Mouse (Mus musculus): ENCODE measurements around the gene Dpp10. TPM values are rescaled to one million over a fixed set of nuclear protein-coding genes. Genes with fewer than 3 reads are reported as not detected.

Gene Dpp10
- polyA plus RNA-seq, 2 experiments, result 0.36 to 0.43 TPM

GRCm38 (mm10) chr1:123656607-123657006 lies 388.8 kb downstream of the Dpp10 start:
- Histone ChIP-seq H3K9me3 (ENCODE audit: control insufficient read depth, low read length) (no peaks in the 10 kb centered on the region), H3K27me3 (ENCODE audit: control insufficient read depth, insufficient read depth, low read length) (no peaks in the 10 kb centered on the region), H3K9ac (ENCODE audit: low read depth, low read length, severe bottlenecking) (no peak overlapping the region), H3K4me2 (replicated peaks; ENCODE audit: low read depth, low read length, severe bottlenecking) (no peak overlapping the region), H3K27ac (replicated peaks; ENCODE audit: low read depth, low read length) (no peak overlapping the region), H3K36me3 (ENCODE audit: control insufficient read depth, insufficient read depth, low read length) (no peaks in the 10 kb centered on the region), H3K4me3 (replicated peaks; ENCODE audit: low read length) (no peak overlapping the region), H3K4me1 (ENCODE audit: control insufficient read depth, insufficient read depth, low read length) (no peaks in the 10 kb centered on the region)
- no peak for TF ChIP-seq POLR2A (IDR thresholded peaks at IDR 0.05; ENCODE audit: borderline replicate concordance, extremely low read depth, insufficient read depth, insufficient read length)
- ATAC-seq (ENCODE audit: low FRiP score, low read depth) (no peak), DNase-seq (ENCODE audit: low spot score) (no peak)
- WGBS, result 43% methylated on average over 3 of the region's 3 CpGs

GRCm38 (mm10) chr1:123637897-123638296 lies 407.5 kb downstream of the Dpp10 start:
- H3K4me2 ChIP-seq (replicated peaks; ENCODE audit: low read depth, low read length, severe bottlenecking), result no peak overlapping the region
- no peaks in the 10 kb centered on the region for H3K27me3 ChIP-seq (ENCODE audit: control insufficient read depth, insufficient read depth, low read length)
- no peak overlapping the region for H3K4me3 ChIP-seq (replicated peaks; ENCODE audit: low read length)
- H3K36me3 ChIP-seq (ENCODE audit: control insufficient read depth, insufficient read depth, low read length), result no peaks in the 10 kb centered on the region
- no peak for ATAC-seq (ENCODE audit: low FRiP score, low read depth)
- DNase-seq (ENCODE audit: low spot score), result no peak
- no peak overlapping the region for H3K9ac ChIP-seq (ENCODE audit: low read depth, low read length, severe bottlenecking)
- H3K9me3 ChIP-seq (ENCODE audit: control insufficient read depth, low read length), result no peaks in the 10 kb centered on the region
- TF ChIP-seq POLR2A (IDR thresholded peaks at IDR 0.05; ENCODE audit: borderline replicate concordance, extremely low read depth, insufficient read depth, insufficient read length), result no peak
- 64% methylated on average over 1 of the region's 1 CpGs for WGBS
- H3K27ac ChIP-seq (replicated peaks; ENCODE audit: low read depth, low read length), result no peak overlapping the region
- no peaks in the 10 kb centered on the region for H3K4me1 ChIP-seq (ENCODE audit: control insufficient read depth, insufficient read depth, low read length)

- no peak overlapping the region for H3K9ac ChIP-seq (ENCODE audit: low read depth, low read length, severe bottlenecking)
- ATAC-seq (ENCODE audit: low FRiP score, low read depth) (no peak), DNase-seq (ENCODE audit: low spot score) (no peak)
- no peak for TF ChIP-seq POLR2A (IDR thresholded peaks at IDR 0.05; ENCODE audit: borderline replicate concordance, extremely low read depth, insufficient read depth, insufficient read length)
- H3K27ac ChIP-seq (replicated peaks; ENCODE audit: low read depth, low read length), result no peak overlapping the region
- no peaks in the 10 kb centered on the region for H3K4me1 ChIP-seq (ENCODE audit: control insufficient read depth, insufficient read depth, low read length)
- H3K4me2 ChIP-seq (replicated peaks; ENCODE audit: low read depth, low read length, severe bottlenecking), result no peak overlapping the region
- WGBS, result 85% methylated on average over 3 of the region's 3 CpGs
- no peaks in the 10 kb centered on the region for H3K9me3 ChIP-seq (ENCODE audit: control insufficient read depth, low read length)
- H3K4me3 ChIP-seq (replicated peaks; ENCODE audit: low read length), result no peak overlapping the region
- no peaks in the 10 kb centered on the region for H3K27me3 ChIP-seq (ENCODE audit: control insufficient read depth, insufficient read depth, low read length)
- H3K36me3 ChIP-seq (ENCODE audit: control insufficient read depth, insufficient read depth, low read length), result no peaks in the 10 kb centered on the region
These were observed 417.1 kb downstream of the Dpp10 start for GRCm38 (mm10) chr1:123628268-123628667.

- no peak for ATAC-seq (ENCODE audit: low FRiP score, low read depth)
- Histone ChIP-seq H3K9me3 (ENCODE audit: control insufficient read depth, low read length) (no peaks in the 10 kb centered on the region), H3K4me3 (replicated peaks; ENCODE audit: low read length) (no peak overlapping the region)
These were observed 460.5 kb downstream of the Dpp10 start for GRCm38 (mm10) chr1:123584857-123585256.

GRCm38 (mm10) chr1:123580112-123580511 lies 465.2 kb downstream of the Dpp10 start:
- Histone ChIP-seq H3K27ac (replicated peaks; ENCODE audit: low read depth, low read length) (no peak overlapping the region), H3K9ac (ENCODE audit: low read depth, low read length, severe bottlenecking) (no peak overlapping the region), H3K4me3 (replicated peaks; ENCODE audit: low read length) (no peak overlapping the region), H3K27me3 (ENCODE audit: control insufficient read depth, insufficient read depth, low read length) (no peaks in the 10 kb centered on the region), H3K4me2 (replicated peaks; ENCODE audit: low read depth, low read length, severe bottlenecking) (no peak overlapping the region), H3K9me3 (ENCODE audit: control insufficient read depth, low read length) (no peaks in the 10 kb centered on the region), H3K4me1 (ENCODE audit: control insufficient read depth, insufficient read depth, low read length) (no peaks in the 10 kb centered on the region), H3K36me3 (ENCODE audit: control insufficient read depth, insufficient read depth, low read length) (no peaks in the 10 kb centered on the region)
- no peak for ATAC-seq (ENCODE audit: low FRiP score, low read depth)
- DNase-seq (ENCODE audit: low spot score), result no peak
- 96% methylated on average over 2 of the region's 2 CpGs for WGBS
- TF ChIP-seq POLR2A (IDR thresholded peaks at IDR 0.05; ENCODE audit: borderline replicate concordance, extremely low read depth, insufficient read depth, insufficient read length), result no peak

More at GRCm38 (mm10) chr1:123584857-123585256, 460.5 kb downstream of the Dpp10 start:
- Histone ChIP-seq H3K27ac (replicated peaks; ENCODE audit: low read depth, low read length) (no peak overlapping the region), H3K4me2 (replicated peaks; ENCODE audit: low read depth, low read length, severe bottlenecking) (no peak overlapping the region), H3K36me3 (ENCODE audit: control insufficient read depth, insufficient read depth, low read length) (no peaks in the 10 kb centered on the region), H3K4me1 (ENCODE audit: control insufficient read depth, insufficient read depth, low read length) (no peaks in the 10 kb centered on the region), H3K27me3 (ENCODE audit: control insufficient read depth, insufficient read depth, low read length) (no peaks in the 10 kb centered on the region), H3K9ac (ENCODE audit: low read depth, low read length, severe bottlenecking) (no peak overlapping the region)
- TF ChIP-seq POLR2A (IDR thresholded peaks at IDR 0.05; ENCODE audit: borderline replicate concordance, extremely low read depth, insufficient read depth, insufficient read length), result no peak
- no peak for DNase-seq (ENCODE audit: low spot score)

GRCm38 (mm10) chr1:123573713-123574112 lies 471.6 kb downstream of the Dpp10 start:
- Histone ChIP-seq H3K27me3 (ENCODE audit: control insufficient read depth, insufficient read depth, low read length) (no peaks in the 10 kb centered on the region), H3K27ac (replicated peaks; ENCODE audit: low read depth, low read length) (no peak overlapping the region), H3K4me3 (replicated peaks; ENCODE audit: low read length) (no peak overlapping the region), H3K4me2 (replicated peaks; ENCODE audit: low read depth, low read length, severe bottlenecking) (no peak overlapping the region), H3K4me1 (ENCODE audit: control insufficient read depth, insufficient read depth, low read length) (no peaks in the 10 kb centered on the region), H3K9ac (ENCODE audit: low read depth, low read length, severe bottlenecking) (no peak overlapping the region), H3K9me3 (ENCODE audit: control insufficient read depth, low read length) (no peaks in the 10 kb centered on the region), H3K36me3 (ENCODE audit: control insufficient read depth, insufficient read depth, low read length) (no peaks in the 10 kb centered on the region)
- WGBS, result 69% methylated on average over 1 of the region's 1 CpGs
- DNase-seq (ENCODE audit: low spot score), result no peak
- ATAC-seq (ENCODE audit: low FRiP score, low read depth), result no peak
- no peak for TF ChIP-seq POLR2A (IDR thresholded peaks at IDR 0.05; ENCODE audit: borderline replicate concordance, extremely low read depth, insufficient read depth, insufficient read length)
